Mouse (Mus musculus): ENCODE measurements around the gene Aaas.

DNA sequence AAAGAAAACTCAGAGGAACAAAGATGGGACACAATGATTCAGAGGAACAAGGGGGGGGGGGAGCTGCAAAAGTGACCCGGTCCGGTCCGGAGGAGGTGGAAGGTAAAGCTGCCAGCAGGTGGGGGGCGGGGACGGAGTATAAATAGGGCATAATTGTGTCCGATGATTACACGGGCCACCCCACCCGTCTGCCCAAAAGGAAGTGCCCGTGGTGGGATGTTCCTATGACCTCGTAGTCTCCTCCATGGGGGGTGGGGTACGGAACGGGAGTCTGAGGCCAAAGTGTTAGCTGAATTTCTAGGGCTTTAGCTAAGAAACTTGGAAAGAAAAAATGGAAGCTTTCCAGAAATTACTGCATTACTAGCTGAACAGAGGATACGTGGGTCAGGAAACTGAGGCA lies 19.4 kb upstream of the Aaas start:
- no peak for TF ChIP-seq CTCF (IDR thresholded peaks at IDR 0.05; ENCODE audit: borderline replicate concordance, extremely low read depth, insufficient read depth, insufficient read length)
- TF ChIP-seq POLR2A (IDR thresholded peaks at IDR 0.05; ENCODE audit: borderline replicate concordance, extremely low read depth, insufficient read depth, insufficient read length, poor library complexity, severe bottlenecking), result no peak
